Comparison of ENCODE assay signal across 15 mouse cellular contexts in the genomic region with DNA sequence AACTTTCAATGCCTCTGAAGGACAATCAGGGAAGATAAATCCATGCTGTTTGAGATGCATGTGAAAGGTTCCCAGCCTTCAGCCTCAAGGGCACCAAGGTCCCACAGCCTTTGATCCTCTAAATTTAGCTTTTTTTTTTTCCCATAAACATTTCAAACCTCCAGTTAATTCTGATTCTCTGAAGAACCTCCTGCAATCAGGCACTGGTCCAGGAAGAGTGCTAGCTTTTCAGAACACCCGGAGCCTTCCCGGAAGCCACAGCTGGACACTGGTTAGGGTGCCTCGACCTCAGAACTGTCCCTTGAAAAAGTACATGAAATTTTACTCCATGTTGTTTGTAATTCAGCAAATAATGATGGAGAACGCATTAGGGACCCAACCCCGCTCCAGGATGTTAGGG.
DNase-seq lines count a peak whose midpoint lies in the region; ATAC-seq and TF ChIP-seq lines count a peak whose summit lies in the region.
"Had no signal": no experiment of that assay in that cellular context is flagged by ENCODE, and none has a peak within 500 bp of the region (broad histone marks: within the 10 kb centered on the region; RNA-seq: fewer than 3 reads in every experiment).

No protein-coding gene starts in this region.

- no peak for TF ChIP-seq CTCF in gastrocnemius, adult 2 months (IDR thresholded peaks at IDR 0.05)

- no peaks in the 10 kb centered on the region for H3K9me3 ChIP-seq in kidney, embryonic 16.5 days (ENCODE audit: low read length)
- H3K9me3 ChIP-seq: midbrain, embryonic 15.5 days had no signal

- H3K27me3 ChIP-seq in kidney, embryonic 16.5 days (ENCODE audit: insufficient read depth, low read length) = no peaks in the 10 kb centered on the region
- H3K27me3 ChIP-seq: CH12.LX; midbrain, embryonic 15.5 days had no signal

- ATAC-seq in kidney, embryonic 16.5 days (ENCODE audit: low FRiP score, low TSS enrichment) = no peak
- ATAC-seq: hindbrain, embryonic 16.5 days; midbrain, embryonic 15.5 days had no signal

- intact Hi-C loops in gastrocnemius, adult 2 months (cut with DNase I) = no loop called here
- intact Hi-C loops in gastrocnemius, postnatal 36 days (cut with DNase I) = no loop called here

- peak; percentile 24 for DNase-seq in gastrocnemius, adult 2 months
- DNase-seq in gastrocnemius, postnatal 36 days = no peak
- DNase-seq in kidney, postnatal 25 days = peak; percentile 25 to 41
- DNase-seq in adrenal gland, adult 2 months = peak; percentile 57
- peak; percentile 56 for DNase-seq in lung, postnatal 10 days
- DNase-seq in embryo, embryonic 9.5 days (ENCODE audit: extremely low spot score) = no peak
- DNase-seq in layer of hippocampus, adult 8-10 months (ENCODE audit: low spot score in 2 of 2) = no peak
- DNase-seq: cerebellum, adult 2 months; kidney, adult 8-10 months; layer of hippocampus, adult 9-11 months; liver had no signal

- H3K4me2 ChIP-seq in kidney, embryonic 16.5 days (replicated peaks; ENCODE audit: low read depth, low read length) = no peak overlapping the region
- H3K4me2 ChIP-seq: midbrain, embryonic 15.5 days had no signal

- H3K4me3 ChIP-seq in gastrocnemius, adult 2 months = no peak overlapping the region
- H3K4me3 ChIP-seq in kidney, embryonic 16.5 days (ENCODE audit: low read length) = no peak overlapping the region
- H3K4me3 ChIP-seq: midbrain, embryonic 15.5 days had no signal

- no peaks in the 10 kb centered on the region for H3K4me1 ChIP-seq in kidney, embryonic 16.5 days (ENCODE audit: insufficient read depth, low read length)
- H3K4me1 ChIP-seq: midbrain, embryonic 15.5 days had no signal

- WGBS in kidney, embryonic 16.5 days = 65% methylated on average over 5 of the region's 5 CpGs

- H3K27ac ChIP-seq in gastrocnemius, adult 2 months = no peak overlapping the region
- H3K27ac ChIP-seq in kidney, embryonic 16.5 days (ENCODE audit: low read length) = no peak overlapping the region
- H3K27ac ChIP-seq: midbrain, embryonic 15.5 days had no signal

- no peaks in the 10 kb centered on the region for H3K36me3 ChIP-seq in kidney, embryonic 16.5 days (ENCODE audit: insufficient read depth, low read length)
- H3K36me3 ChIP-seq: midbrain, embryonic 15.5 days had no signal

- H3K9ac ChIP-seq in kidney, embryonic 16.5 days (replicated peaks; ENCODE audit: low read length) = no peak overlapping the region
- H3K9ac ChIP-seq: midbrain, embryonic 15.5 days had no signal

Comparison
In these comparisons a context has a peak if more than half of its experiments do, and no peak if none do; other contexts are left out.
1. DNase-seq: peak in gastrocnemius, adult 2 months (single experiment), kidney, postnatal 25 days (2 of 2), adrenal gland, adult 2 months (single experiment) and lung, postnatal 10 days (single experiment); none in gastrocnemius, postnatal 36 days (0 of 2), embryo, embryonic 9.5 days (single experiment) and layer of hippocampus, adult 8-10 months (0 of 2).